ENCODE assay signal across 16 mouse cellular contexts in genomic region chr13:114719771-114720170, GRCm38 (mm10).
A peak's percentile ranks its signal among the peaks of the same experiment; 100 is the strongest.
DNase-seq lines count a peak whose midpoint lies in the region; ATAC-seq and TF ChIP-seq lines count a peak whose summit lies in the region.
"Had no signal": no experiment of that assay in that cellular context is flagged by ENCODE, and none has a peak within 500 bp of the region (broad histone marks: within the 10 kb centered on the region; RNA-seq: fewer than 3 reads in every experiment).

No protein-coding gene starts in this region.

- no peak for ATAC-seq in kidney, embryonic 16.5 days (ENCODE audit: low FRiP score, low TSS enrichment)
- ATAC-seq: hindbrain, postnatal 0 days had no signal

- no peak overlapping the region for H3K27ac ChIP-seq in kidney, adult 2 months (ENCODE audit: insufficient read depth, low read depth, low read length)
- H3K27ac ChIP-seq in kidney, embryonic 16.5 days (ENCODE audit: low read length), result no peak overlapping the region
- H3K27ac ChIP-seq: hindbrain, postnatal 0 days; kidney, embryonic 15.5 days; liver, embryonic 13.5 days; neural tube, embryonic 13.5 days; stomach, postnatal 0 days had no signal

- H3K4me3 ChIP-seq in kidney, adult 2 months (ENCODE audit: insufficient read depth, low read depth, low read length), result no peak overlapping the region
- H3K4me3 ChIP-seq in kidney, embryonic 16.5 days (ENCODE audit: low read length), result no peak overlapping the region
- H3K4me3 ChIP-seq: erythroblast, embryonic 14.5 days; kidney, embryonic 15.5 days; liver, embryonic 13.5 days; neural tube, embryonic 13.5 days had no signal

- H3K9me3 ChIP-seq in kidney, embryonic 16.5 days (ENCODE audit: low read length), result no peaks in the 10 kb centered on the region
- H3K9me3 ChIP-seq: kidney, embryonic 15.5 days; liver, embryonic 13.5 days; neural tube, embryonic 13.5 days had no signal

- no peaks in the 10 kb centered on the region for H3K36me3 ChIP-seq in kidney, adult 2 months (ENCODE audit: control insufficient read depth, insufficient read depth, low read length)
- no peaks in the 10 kb centered on the region for H3K36me3 ChIP-seq in kidney, embryonic 16.5 days (ENCODE audit: insufficient read depth, low read length)
- H3K36me3 ChIP-seq: kidney, embryonic 15.5 days; liver, embryonic 13.5 days; neural tube, embryonic 13.5 days had no signal

- no peaks in the 10 kb centered on the region for H3K27me3 ChIP-seq in kidney, adult 2 months (replicated peaks; ENCODE audit: control insufficient read depth, insufficient read depth, low read length)
- no peaks in the 10 kb centered on the region for H3K27me3 ChIP-seq in kidney, embryonic 16.5 days (ENCODE audit: insufficient read depth, low read length)
- H3K27me3 ChIP-seq: kidney, embryonic 15.5 days; liver, embryonic 13.5 days; neural tube, embryonic 13.5 days had no signal

- TF ChIP-seq POLR2A in kidney, adult 2 months (IDR thresholded peaks at IDR 0.05; ENCODE audit: low read depth, low read length), result no peak

- 41% methylated on average over 4 of the region's 4 CpGs for WGBS in kidney, adult 2 months
- WGBS in kidney, embryonic 16.5 days, result 71% methylated on average over 4 of the region's 4 CpGs

- no peak overlapping the region for H3K4me2 ChIP-seq in kidney, embryonic 16.5 days (replicated peaks; ENCODE audit: low read depth, low read length)
- H3K4me2 ChIP-seq: kidney, embryonic 15.5 days; liver, embryonic 13.5 days; neural tube, embryonic 13.5 days had no signal

- TF ChIP-seq CTCF in kidney, adult 2 months (conservative IDR thresholded peaks at IDR 0.05; ENCODE audit: insufficient read depth, insufficient read length, low read depth, low read length), result no peak

- no peak overlapping the region for H3K9ac ChIP-seq in kidney, embryonic 16.5 days (replicated peaks; ENCODE audit: low read length)
- H3K9ac ChIP-seq: kidney, embryonic 15.5 days; liver, embryonic 13.5 days; neural tube, embryonic 13.5 days had no signal

- no peaks in the 10 kb centered on the region for H3K4me1 ChIP-seq in kidney, adult 2 months (ENCODE audit: control insufficient read depth, insufficient read depth, low read length)
- no peaks in the 10 kb centered on the region for H3K4me1 ChIP-seq in kidney, embryonic 16.5 days (ENCODE audit: insufficient read depth, low read length)
- H3K4me1 ChIP-seq: kidney, embryonic 15.5 days; liver, embryonic 13.5 days; neural tube, embryonic 13.5 days had no signal

- peak; percentile 16 for DNase-seq in kidney, adult 2 months
- DNase-seq in 3134 (ENCODE audit: extremely low read depth, insufficient read length, low spot score) (peak; percentile 19), NIH3T3 (ENCODE audit: low read depth) (peak; percentile 71)
- DNase-seq in gastrocnemius, postnatal 25 days, result peak; percentile 50
- no peak for DNase-seq in retina, embryonic 14.5 days (ENCODE audit: low spot score)
- DNase-seq in left cerebral cortex, adult 9 months (ENCODE audit: low spot score in 2 of 2), result no peak
- DNase-seq: cerebellum, adult 9-10 months; left cerebral cortex, postnatal 4 days; liver, embryonic 13.5 days; retina, postnatal 1 day had no signal

Comparison
In these comparisons a context has a peak if more than half of its experiments do, and no peak if none do; other contexts are left out.
1. DNase-seq: peak in kidney, adult 2 months (single experiment), 3134 (single experiment), NIH3T3 (single experiment) and gastrocnemius, postnatal 25 days (single experiment); none in retina, embryonic 14.5 days (single experiment) and left cerebral cortex, adult 9 months (0 of 2).